Mouse (Mus musculus): ENCODE results near the gene Tmppe. TPM values are rescaled to one million over a fixed set of nuclear protein-coding genes. Genes with fewer than 3 reads are reported as not detected.
A peak's percentile ranks its signal among the peaks of the same experiment; 100 is the strongest.
"Not testable (repeated sequence)": the region's sequence is repeated elsewhere in the genome, so short reads cannot be mapped to it uniquely, and the experiment has no call there.

The Tmppe gene
- polyA plus RNA-seq, 1 experiment from 2014 or later = 5.1 TPM

GRCm38 (mm10) chr9:114389905-114390748, 10.8 kb upstream of the Tmppe start, which contains the start of gene Crtap:
Gene Crtap (minus strand): TSS chr9:114390675.
- peaks cover 8% of the 10 kb centered on the region; the same call in 1 of the 2 replicates for H3K36me3 ChIP-seq (ENCODE audit: control insufficient read depth, insufficient read depth, low read length)
- H3K4me1 ChIP-seq (replicated peaks; ENCODE audit: control insufficient read depth, insufficient read depth, low read length) = peaks cover 15% of the 10 kb centered on the region; the same call in 1 of the 2 replicates
- H3K27ac ChIP-seq (ENCODE audit: low read depth) = peak within 1 kb of the TSS; percentile 86
- no peaks in the 10 kb centered on the region for H3K27me3 ChIP-seq (replicated peaks; ENCODE audit: control insufficient read depth, insufficient read depth, low read length)
- DNase-seq (ENCODE audit: low spot score) (peak; percentile 86), ATAC-seq (replicated peaks; ENCODE audit: low FRiP score, low TSS enrichment, low read depth) (peak; percentile 84)
- peak within 1 kb of the TSS; percentile 83 for H3K4me3 ChIP-seq (ENCODE audit: low read depth, low read length)
- H3K4me2 ChIP-seq (ENCODE audit: low read length) = peak within 1 kb of the TSS; percentile 70
- H3K9ac ChIP-seq (ENCODE audit: low read length) = peak within 1 kb of the TSS; percentile 80
- H3K9me3 ChIP-seq (ENCODE audit: control insufficient read depth, low read length) = no peaks in the 10 kb centered on the region
- 1% methylated on average over 94 of the region's 96 CpGs for WGBS

- 4% methylated on average over 10 of the region's 10 CpGs for WGBS
Observed at GRCm38 (mm10) chr9:114390749-114391075, 10.2 kb upstream of the Tmppe start.

GRCm38 (mm10) chr9:114394136-114394535, 6.8 kb upstream of the Tmppe start:
- H3K9ac ChIP-seq (ENCODE audit: low read length); DNase-seq (ENCODE audit: low spot score); H3K4me1 ChIP-seq (replicated peaks; ENCODE audit: control insufficient read depth, insufficient read depth, low read length); H3K9me3 ChIP-seq (ENCODE audit: control insufficient read depth, low read length); ATAC-seq (replicated peaks; ENCODE audit: low FRiP score, low TSS enrichment, low read depth); H3K4me3 ChIP-seq (ENCODE audit: low read depth, low read length); H3K27me3 ChIP-seq (replicated peaks; ENCODE audit: control insufficient read depth, insufficient read depth, low read length); H3K4me2 ChIP-seq (ENCODE audit: low read length); H3K27ac ChIP-seq (ENCODE audit: low read depth); H3K36me3 ChIP-seq (ENCODE audit: control insufficient read depth, insufficient read depth, low read length): not testable (repeated sequence)
- 64% methylated on average over 6 of the region's 6 CpGs for WGBS

More at GRCm38 (mm10) chr9:114390749-114391075, 10.2 kb upstream of the Tmppe start:
- H3K4me1 ChIP-seq (replicated peaks; ENCODE audit: control insufficient read depth, insufficient read depth, low read length) = peaks cover 15% of the 10 kb centered on the region; the same call in 1 of the 2 replicates
- peak overlapping the region; percentile 70 for H3K4me2 ChIP-seq (ENCODE audit: low read length)
- DNase-seq (ENCODE audit: low spot score) (no peak), ATAC-seq (replicated peaks; ENCODE audit: low FRiP score, low TSS enrichment, low read depth) (no peak; the same call in 1 of the 2 replicates)
- H3K36me3 ChIP-seq (ENCODE audit: control insufficient read depth, insufficient read depth, low read length) = 0 out of 2 replicates have a peak, but pooled peaks cover 2% of the 10 kb centered on the region
- H3K27ac ChIP-seq (ENCODE audit: low read depth) = peak overlapping the region; percentile 86; the same call in 1 of the 2 replicates
- H3K27me3 ChIP-seq (replicated peaks; ENCODE audit: control insufficient read depth, insufficient read depth, low read length) = no peaks in the 10 kb centered on the region
- H3K4me3 ChIP-seq (ENCODE audit: low read depth, low read length) = peak overlapping the region; percentile 83
- H3K9me3 ChIP-seq (ENCODE audit: control insufficient read depth, low read length) = no peaks in the 10 kb centered on the region
- H3K9ac ChIP-seq (ENCODE audit: low read length) = peak overlapping the region; percentile 80

- 75% methylated on average over 8 of the region's 8 CpGs for WGBS
- Histone ChIP-seq H3K36me3 (ENCODE audit: control insufficient read depth, insufficient read depth, low read length) (no peaks in the 10 kb centered on the region), H3K9me3 (ENCODE audit: control insufficient read depth, low read length) (no peaks in the 10 kb centered on the region), H3K4me1 (replicated peaks; ENCODE audit: control insufficient read depth, insufficient read depth, low read length) (peaks cover 3% of the 10 kb centered on the region; the same call in 1 of the 2 replicates), H3K27me3 (replicated peaks; ENCODE audit: control insufficient read depth, insufficient read depth, low read length) (no peaks in the 10 kb centered on the region), H3K9ac (ENCODE audit: low read length) (no peak overlapping the region), H3K4me2 (ENCODE audit: low read length) (no peak overlapping the region), H3K4me3 (ENCODE audit: low read depth, low read length) (no peak overlapping the region), H3K27ac (ENCODE audit: low read depth) (no peak overlapping the region)
- DNase-seq (ENCODE audit: low spot score) (no peak), ATAC-seq (replicated peaks; ENCODE audit: low FRiP score, low TSS enrichment, low read depth) (no peak)
Observed at GRCm38 (mm10) chr9:114394677-114395076, 6.2 kb upstream of the Tmppe start.

GRCm38 (mm10) chr9:114395258-114395657, 5.6 kb upstream of the Tmppe start:
- H3K4me1 ChIP-seq (replicated peaks; ENCODE audit: control insufficient read depth, insufficient read depth, low read length) = peaks cover 3% of the 10 kb centered on the region; the same call in 1 of the 2 replicates
- no peak overlapping the region for H3K4me2 ChIP-seq (ENCODE audit: low read length)
- no peaks in the 10 kb centered on the region for H3K9me3 ChIP-seq (ENCODE audit: control insufficient read depth, low read length)
- 77% methylated on average over 4 of the region's 4 CpGs for WGBS
- no peak overlapping the region for H3K27ac ChIP-seq (ENCODE audit: low read depth)
- no peak overlapping the region for H3K9ac ChIP-seq (ENCODE audit: low read length)
- no peaks in the 10 kb centered on the region for H3K27me3 ChIP-seq (replicated peaks; ENCODE audit: control insufficient read depth, insufficient read depth, low read length)
- H3K36me3 ChIP-seq (ENCODE audit: control insufficient read depth, insufficient read depth, low read length) = no peaks in the 10 kb centered on the region
- no peak overlapping the region for H3K4me3 ChIP-seq (ENCODE audit: low read depth, low read length)
- no peak for ATAC-seq (replicated peaks; ENCODE audit: low FRiP score, low TSS enrichment, low read depth)
- no peak for DNase-seq (ENCODE audit: low spot score)

- Histone ChIP-seq H3K27me3 (replicated peaks; ENCODE audit: control insufficient read depth, insufficient read depth, low read length) (no peaks in the 10 kb centered on the region), H3K9me3 (ENCODE audit: control insufficient read depth, low read length) (no peaks in the 10 kb centered on the region), H3K4me3 (ENCODE audit: low read depth, low read length) (no peak overlapping the region), H3K9ac (ENCODE audit: low read length) (no peak overlapping the region), H3K4me1 (replicated peaks; ENCODE audit: control insufficient read depth, insufficient read depth, low read length) (peaks cover 8% of the 10 kb centered on the region; the same call in 1 of the 2 replicates), H3K27ac (ENCODE audit: low read depth) (no peak overlapping the region), H3K4me2 (ENCODE audit: low read length) (no peak overlapping the region), H3K36me3 (ENCODE audit: control insufficient read depth, insufficient read depth, low read length) (peaks cover 1% of the 10 kb centered on the region)
- DNase-seq (ENCODE audit: low spot score) (no peak), ATAC-seq (replicated peaks; ENCODE audit: low FRiP score, low TSS enrichment, low read depth) (no peak)
- WGBS = 90% methylated on average over 12 of the region's 12 CpGs
Observed at GRCm38 (mm10) chr9:114399680-114400079, 1.2 kb upstream of the Tmppe start.

- H3K4me1 ChIP-seq (replicated peaks; ENCODE audit: control insufficient read depth, insufficient read depth, low read length) = peaks cover 8% of the 10 kb centered on the region; the same call in 1 of the 2 replicates
- no peaks in the 10 kb centered on the region for H3K27me3 ChIP-seq (replicated peaks; ENCODE audit: control insufficient read depth, insufficient read depth, low read length)
- H3K9ac ChIP-seq (ENCODE audit: low read length) = peak overlapping the region; percentile 88
- 24% methylated on average over 5 of the region's 5 CpGs for WGBS
- H3K36me3 ChIP-seq (ENCODE audit: control insufficient read depth, insufficient read depth, low read length) = peaks cover 10% of the 10 kb centered on the region
- ATAC-seq (replicated peaks; ENCODE audit: low FRiP score, low TSS enrichment, low read depth) = no peak; the same call in 1 of the 2 replicates
- no peak for DNase-seq (ENCODE audit: low spot score)
- peak overlapping the region; percentile 54 for H3K4me2 ChIP-seq (ENCODE audit: low read length)
- H3K9me3 ChIP-seq (ENCODE audit: control insufficient read depth, low read length) = no peaks in the 10 kb centered on the region
- peak overlapping the region; percentile 92 for H3K27ac ChIP-seq (ENCODE audit: low read depth)
- H3K4me3 ChIP-seq (ENCODE audit: low read depth, low read length) = peak overlapping the region; percentile 91
Observed at GRCm38 (mm10) chr9:114400588-114400948, 337 bp upstream of the Tmppe start.

- H3K4me3 ChIP-seq (ENCODE audit: low read depth, low read length) = peak overlapping the region; percentile 91
- DNase-seq (ENCODE audit: low spot score) (peak; percentile 81), ATAC-seq (replicated peaks; ENCODE audit: low FRiP score, low TSS enrichment, low read depth) (peak; percentile 21)
- H3K9me3 ChIP-seq (ENCODE audit: control insufficient read depth, low read length) = no peaks in the 10 kb centered on the region
- H3K27me3 ChIP-seq (replicated peaks; ENCODE audit: control insufficient read depth, insufficient read depth, low read length) = no peaks in the 10 kb centered on the region
- H3K9ac ChIP-seq (ENCODE audit: low read length) = peak overlapping the region; percentile 88
- 3% methylated on average over 16 of the region's 16 CpGs for WGBS
- peaks cover 21% of the 10 kb centered on the region for H3K36me3 ChIP-seq (ENCODE audit: control insufficient read depth, insufficient read depth, low read length)
- peaks cover 8% of the 10 kb centered on the region; the same call in 1 of the 2 replicates for H3K4me1 ChIP-seq (replicated peaks; ENCODE audit: control insufficient read depth, insufficient read depth, low read length)
- peak overlapping the region; percentile 92 for H3K27ac ChIP-seq (ENCODE audit: low read depth)
- H3K4me2 ChIP-seq (ENCODE audit: low read length) = peak overlapping the region; percentile 54
Observed at GRCm38 (mm10) chr9:114401685-114402080, 778 bp downstream of the Tmppe start.
